Mouse (Mus musculus) embryonic fibroblast, embryonic 13.5 days (primary cell): ENCODE data around the gene Tmbim4.

Experiments
- CTCF ChIP-seq: IDR thresholded peaks from 2 replicates; pipeline ENCODE4 v1.5.1; 2011; ENCODE audit warnings: mild to moderate bottlenecking, control low read depth, low read length, moderate library complexity, borderline replicate concordance; ENCODE audit not compliant: insufficient read depth
- POLR2A ChIP-seq: IDR thresholded peaks from 2 replicates; pipeline ENCODE4 v1.6.1; 2011; ENCODE audit warnings: low read depth, mild to moderate bottlenecking, control low read depth, low read length, moderate library complexity

DNA sequence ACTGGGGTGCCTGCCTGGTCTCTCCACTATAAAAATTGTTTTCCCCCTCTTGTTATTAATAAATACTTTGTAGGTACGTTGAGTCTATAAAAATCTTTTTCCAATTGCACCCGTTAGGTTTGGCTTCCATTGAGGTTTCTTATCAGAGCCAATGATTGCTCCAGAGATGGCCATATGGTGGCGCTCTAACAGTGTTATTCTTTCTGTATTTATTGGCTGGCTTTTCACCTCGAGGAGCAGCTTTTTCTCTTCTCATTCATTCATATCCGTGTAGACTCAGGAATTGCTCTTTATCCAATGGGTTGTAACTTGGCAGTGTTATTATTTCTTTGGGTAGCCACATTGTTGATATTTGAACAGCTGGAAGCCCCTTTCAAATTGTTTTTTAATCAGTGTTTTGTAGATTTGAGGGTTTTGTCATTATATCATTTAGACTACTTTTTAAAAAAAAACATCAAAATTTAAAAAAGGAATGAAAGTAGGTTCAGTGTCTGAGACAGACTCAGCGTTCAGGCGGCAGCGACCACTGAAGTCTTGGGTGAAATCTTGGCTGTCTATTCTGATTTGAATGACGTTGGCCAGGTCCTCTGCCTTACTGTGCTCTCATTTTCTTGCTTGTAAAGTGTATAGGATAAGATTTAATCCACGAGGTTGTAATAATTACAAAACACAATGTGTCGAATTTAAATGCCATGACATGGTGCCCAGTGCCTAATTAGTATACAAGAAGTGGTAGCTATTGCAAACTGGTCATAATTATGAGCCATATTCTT lies 49.7 kb downstream of the Tmbim4 start:
- no peak for TF ChIP-seq CTCF
- TF ChIP-seq POLR2A = no peak
